Mouse (Mus musculus) cortical plate, adult 2 months (tissue): Measurements from ENCODE around the gene Etl4.

ENCODE experiments used
- CTCF ChIP-seq: fragments of 200-500 bp; IDR thresholded peaks from 2 replicates; pipeline ENCODE4 v1.5.1; 2011; ENCODE audit warnings: mild to moderate bottlenecking, control low read depth, low read length; ENCODE audit not compliant: insufficient read depth; ENCODE audit errors: extremely low read depth
- POLR2A ChIP-seq: fragments of 200-500 bp; IDR thresholded peaks from 2 replicates; pipeline ENCODE4 v1.6.1; 2011; ENCODE audit warnings: mild to moderate bottlenecking, low read length, control low read depth; ENCODE audit not compliant: insufficient read depth; ENCODE audit errors: extremely low read depth

DNA sequence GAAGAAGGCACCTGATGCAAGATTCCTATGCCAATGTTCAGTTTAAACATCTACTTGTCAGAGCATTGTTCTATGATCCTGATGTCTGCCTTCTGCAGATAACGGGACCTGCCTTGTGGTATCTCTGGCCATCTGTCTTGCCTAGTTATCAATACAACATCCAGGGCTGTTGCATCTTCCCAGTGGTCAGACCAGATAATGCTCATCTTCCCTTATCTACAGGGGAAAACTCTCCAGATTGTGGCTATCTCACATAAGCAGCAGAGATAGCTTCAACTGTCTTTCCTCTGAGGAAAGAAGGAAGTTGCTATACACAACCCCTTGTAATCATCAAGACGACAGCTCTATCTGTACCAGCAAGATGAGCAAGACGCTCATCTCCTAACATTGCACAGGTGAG lies 579.5 kb downstream of the Etl4 start:
- no peak for TF ChIP-seq CTCF
- no peak for TF ChIP-seq POLR2A
